Mouse (Mus musculus) heart, embryonic 15.5 days (tissue): ENCODE measurements at regions not wholly inside any gene's neighbourhood (a gene's known extent, or its start where the extent isn't known, plus 50 kb on each side); places are given as distances from the start of the nearest gene placed in this dataset.

Experiments used
- ATAC-seq: fragments of 200-750 bp; cut with Nextera tagmentation; replicated peaks from 2 replicates; pipeline ENCODE4 v1.8.0; 2017; ENCODE audit warnings: low read depth, moderate TSS enrichment; ENCODE audit not compliant: insufficient number of reproducible peaks, insufficient read depth, low FRiP score
- H3K27ac ChIP-seq: fragments of 300-500 bp; sonication (generic); 2 replicates; pipeline ENCODE4 v1.5.1; 2015; ENCODE audit warnings: mild to moderate bottlenecking, inconsistent platforms
- H3K27me3 ChIP-seq: fragments of 300-500 bp; sonication (generic); 2 replicates; pipeline ENCODE4 v1.6.1; 2015; ENCODE audit warnings: inconsistent platforms
- H3K36me3 ChIP-seq: fragments of 300-500 bp; sonication (generic); 2 replicates; pipeline ENCODE4 v1.6.1; 2015; ENCODE audit warnings: mild to moderate bottlenecking, inconsistent platforms
- H3K4me1 ChIP-seq: fragments of 300-500 bp; sonication (generic); replicated peaks from 2 replicates; pipeline ENCODE4 v1.6.1; 2015; ENCODE audit warnings: inconsistent platforms
- H3K4me2 ChIP-seq: fragments of 300-500 bp; sonication (generic); 2 replicates; pipeline ENCODE4 v1.6.1; 2015; ENCODE audit warnings: inconsistent platforms, mild to moderate bottlenecking, moderate library complexity
- H3K4me3 ChIP-seq: fragments of 300-500 bp; sonication (generic); 2 replicates; pipeline ENCODE4 v1.5.1; 2015; ENCODE audit warnings: mild to moderate bottlenecking, inconsistent platforms
- H3K9ac ChIP-seq: fragments of 300-500 bp; sonication (generic); 2 replicates; pipeline ENCODE4 v1.6.1; 2015; ENCODE audit warnings: mild to moderate bottlenecking, inconsistent platforms
- H3K9me3 ChIP-seq: fragments of 300-500 bp; sonication (generic); replicated peaks from 2 replicates; pipeline ENCODE4 v1.6.1; 2016; ENCODE audit warnings: inconsistent platforms
- WGBS: fragments of 180-500 bp; shearing (Covaris S2); methylation state at CpG from one replicate; pipeline ENCODE4 v1.1.7; 2015; ENCODE audit warnings: mixed read lengths; 5-methylcytosine and 5-hydroxymethylcytosine counted together

DNA sequence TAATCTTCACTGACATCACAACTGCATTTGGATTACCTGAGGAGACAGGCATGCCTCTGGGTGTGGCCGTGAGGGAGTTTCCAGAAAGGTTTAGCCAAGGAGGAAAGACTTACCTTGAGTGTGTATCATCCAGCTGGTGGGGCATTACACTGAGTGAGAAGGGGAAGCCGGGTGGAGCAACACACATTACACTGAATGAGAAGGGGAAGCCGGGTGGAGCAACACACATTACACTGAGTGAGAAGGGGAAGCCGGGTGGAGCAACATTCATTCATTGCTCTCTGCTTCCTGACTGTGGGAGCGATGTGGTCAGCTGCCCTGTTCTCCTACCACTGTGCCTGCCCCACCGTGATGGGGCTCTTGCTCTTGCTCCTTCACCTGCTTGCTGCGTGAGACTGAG, 182.3 kb downstream of the Sh3bp4 start:
- Histone ChIP-seq H3K36me3 (no peaks in the 10 kb centered on the region), H3K4me2 (no peak overlapping the region), H3K9ac (no peak overlapping the region), H3K9me3 (no peaks in the 10 kb centered on the region), H3K27me3 (no peaks in the 10 kb centered on the region), H3K4me3 (no peak overlapping the region), H3K4me1 (no peaks in the 10 kb centered on the region), H3K27ac (no peak overlapping the region)
- WGBS, result 81% methylated on average over 7 of the region's 7 CpGs
- no peak for ATAC-seq

GRCm38 (mm10) chr1:89257945-89258344, 187.7 kb downstream of the Sh3bp4 start:
- Histone ChIP-seq H3K27me3 (no peaks in the 10 kb centered on the region), H3K4me1 (no peaks in the 10 kb centered on the region), H3K4me2 (no peak overlapping the region), H3K9me3 (no peaks in the 10 kb centered on the region), H3K9ac (no peak overlapping the region), H3K27ac (no peak overlapping the region), H3K4me3 (no peak overlapping the region), H3K36me3 (no peaks in the 10 kb centered on the region)
- WGBS, result 62% methylated on average over 5 of the region's 5 CpGs
- ATAC-seq, result no peak; the same call in 1 of the 2 replicates

DNA sequence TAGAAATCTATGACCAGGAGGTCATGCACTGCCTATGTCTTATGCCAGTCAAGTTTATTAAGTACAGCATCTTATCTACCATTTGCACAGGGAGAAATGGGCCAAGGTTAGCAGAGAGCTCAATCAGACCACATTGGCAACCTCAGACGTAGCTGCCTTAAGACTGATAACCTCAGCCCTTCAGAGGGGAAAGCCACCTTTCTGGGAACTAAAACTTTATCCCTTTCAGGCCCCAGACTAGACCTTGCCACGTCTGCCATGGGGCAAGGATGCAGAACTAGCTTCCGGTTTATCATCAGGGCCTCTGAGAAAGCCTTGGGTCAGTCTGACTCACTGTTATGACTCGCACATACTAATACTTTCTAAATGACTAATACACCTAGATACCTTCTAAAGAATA, 188.8 kb upstream of the Agap1 start:
- H3K4me1 ChIP-seq, result no peaks in the 10 kb centered on the region
- H3K36me3 ChIP-seq, result no peaks in the 10 kb centered on the region
- H3K9ac ChIP-seq, result no peak overlapping the region
- ATAC-seq, result no peak
- H3K9me3 ChIP-seq, result no peaks in the 10 kb centered on the region
- H3K4me3 ChIP-seq, result no peak overlapping the region
- WGBS, result 66% methylated on average over 4 of the region's 4 CpGs
- H3K4me2 ChIP-seq, result no peak overlapping the region
- H3K27me3 ChIP-seq, result no peaks in the 10 kb centered on the region
- no peak overlapping the region for H3K27ac ChIP-seq

GRCm38 (mm10) chr1:89268806-89269205, 185.8 kb upstream of the Agap1 start:
- no peak overlapping the region for H3K27ac ChIP-seq
- H3K36me3 ChIP-seq, result no peaks in the 10 kb centered on the region
- H3K9ac ChIP-seq, result no peak overlapping the region

GRCm38 (mm10) chr1:89271743-89272142, 182.9 kb upstream of the Agap1 start:
- no peaks in the 10 kb centered on the region for H3K36me3 ChIP-seq
- H3K9ac ChIP-seq, result no peak overlapping the region
- ATAC-seq, result no peak
- 49% methylated on average over 8 of the region's 8 CpGs for WGBS
- H3K27ac ChIP-seq, result no peak overlapping the region
- no peaks in the 10 kb centered on the region; the same call in 1 of the 2 replicates for H3K27me3 ChIP-seq
- no peak overlapping the region for H3K4me3 ChIP-seq
- H3K4me1 ChIP-seq, result no peaks in the 10 kb centered on the region
- no peak overlapping the region for H3K4me2 ChIP-seq
- no peaks in the 10 kb centered on the region for H3K9me3 ChIP-seq

More at GRCm38 (mm10) chr1:89268806-89269205, 185.8 kb upstream of the Agap1 start:
- Histone ChIP-seq H3K9me3 (no peaks in the 10 kb centered on the region), H3K27me3 (no peaks in the 10 kb centered on the region; the same call in 1 of the 2 replicates), H3K4me2 (no peak overlapping the region), H3K4me3 (no peak overlapping the region), H3K4me1 (no peaks in the 10 kb centered on the region)
- no peak for ATAC-seq
- 50% methylated on average over 2 of the region's 2 CpGs for WGBS

DNA sequence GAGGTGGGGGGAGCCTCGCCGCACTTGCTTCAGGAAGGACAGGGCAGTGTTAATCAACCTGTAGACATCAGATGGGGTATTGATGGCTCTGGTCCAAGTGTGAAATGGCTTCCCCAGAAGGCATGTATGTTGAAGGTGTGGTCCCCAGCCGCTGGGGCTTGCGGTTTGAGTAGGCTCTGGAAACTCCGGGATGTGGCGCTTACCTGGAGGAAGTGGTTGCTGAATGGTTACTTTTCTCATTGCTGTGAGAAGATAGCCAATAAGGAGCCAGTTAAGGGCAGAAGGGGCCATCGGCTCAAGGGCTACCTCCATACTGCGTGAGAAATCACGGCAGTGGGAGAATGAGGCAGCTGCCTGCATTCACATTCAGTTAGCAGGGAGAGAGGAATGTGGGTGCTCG, 181.6 kb upstream of the Agap1 start:
- H3K4me3 ChIP-seq, result no peak overlapping the region
- no peak for ATAC-seq
- WGBS, result 83% methylated on average over 10 of the region's 10 CpGs

GRCm38 (mm10) chr1:89273786-89274362, 180.7 kb upstream of the Agap1 start:
- no peak overlapping the region for H3K4me2 ChIP-seq
- no peak overlapping the region for H3K27ac ChIP-seq
- H3K9ac ChIP-seq, result no peak overlapping the region
- no peak overlapping the region for H3K4me3 ChIP-seq
- no peaks in the 10 kb centered on the region for H3K36me3 ChIP-seq
- no peak for ATAC-seq
- H3K27me3 ChIP-seq, result no peaks in the 10 kb centered on the region; the same call in 1 of the 2 replicates
- no peaks in the 10 kb centered on the region for H3K9me3 ChIP-seq
- WGBS, result 88% methylated on average over 10 of the region's 10 CpGs
- H3K4me1 ChIP-seq, result no peaks in the 10 kb centered on the region

More for the DNA sequence above, 181.6 kb upstream of the Agap1 start:
- Histone ChIP-seq H3K36me3 (no peaks in the 10 kb centered on the region), H3K4me2 (no peak overlapping the region), H3K9me3 (no peaks in the 10 kb centered on the region), H3K27ac (no peak overlapping the region), H3K27me3 (no peaks in the 10 kb centered on the region; the same call in 1 of the 2 replicates), H3K9ac (no peak overlapping the region), H3K4me1 (no peaks in the 10 kb centered on the region)

GRCm38 (mm10) chr1:89279382-89279781, 175.2 kb upstream of the Agap1 start:
- Histone ChIP-seq H3K36me3 (no peaks in the 10 kb centered on the region), H3K27me3 (no peaks in the 10 kb centered on the region), H3K27ac (no peak overlapping the region), H3K9me3 (no peaks in the 10 kb centered on the region), H3K4me3 (no peak overlapping the region), H3K9ac (no peak overlapping the region), H3K4me1 (no peaks in the 10 kb centered on the region), H3K4me2 (no peak overlapping the region)
- no peak for ATAC-seq
- 62% methylated on average over 5 of the region's 5 CpGs for WGBS

DNA sequence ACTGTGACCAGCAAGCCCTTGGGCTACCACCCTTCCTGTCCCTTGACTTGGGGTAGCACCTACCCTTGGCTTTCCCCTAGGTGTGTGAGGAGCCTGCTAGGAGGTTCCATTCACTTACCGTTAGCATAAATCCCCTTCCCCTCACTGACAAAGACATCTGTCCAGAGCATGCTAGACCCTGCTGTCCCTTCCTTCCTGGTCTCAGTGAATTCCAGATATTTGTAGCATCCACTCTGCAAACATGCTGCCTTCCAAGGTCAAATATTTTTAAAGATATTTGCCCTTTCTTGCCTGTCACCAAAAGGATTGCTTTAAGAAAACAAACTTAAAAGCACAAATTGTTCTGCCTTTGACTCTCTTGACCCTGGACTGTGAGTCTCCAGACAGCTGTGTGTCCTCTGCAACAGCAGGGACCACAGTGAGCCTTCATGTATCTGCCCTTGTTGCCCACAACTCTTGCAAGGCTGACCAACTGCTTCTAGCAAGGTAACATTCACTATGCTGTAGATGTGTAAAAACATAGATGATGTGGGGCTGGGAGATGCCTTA, 173.4 kb upstream of the Agap1 start:
- Histone ChIP-seq H3K4me3 (no peak overlapping the region), H3K4me1 (no peaks in the 10 kb centered on the region), H3K9ac (no peak overlapping the region), H3K27me3 (no peaks in the 10 kb centered on the region), H3K36me3 (no peaks in the 10 kb centered on the region), H3K27ac (no peak overlapping the region), H3K4me2 (no peak overlapping the region), H3K9me3 (no peaks in the 10 kb centered on the region)
- 52% methylated on average over 1 of the region's 1 CpGs for WGBS
- no peak for ATAC-seq

- H3K4me2 ChIP-seq, result no peak overlapping the region
- no peak overlapping the region for H3K27ac ChIP-seq
- no peaks in the 10 kb centered on the region for H3K27me3 ChIP-seq
- WGBS, result 85% methylated on average over 4 of the region's 4 CpGs
- H3K9ac ChIP-seq, result no peak overlapping the region
- no peaks in the 10 kb centered on the region for H3K9me3 ChIP-seq
- H3K36me3 ChIP-seq, result no peaks in the 10 kb centered on the region
- H3K4me3 ChIP-seq, result no peak overlapping the region
- ATAC-seq, result no peak
- H3K4me1 ChIP-seq, result no peaks in the 10 kb centered on the region
These were observed 169.6 kb upstream of the Agap1 start for GRCm38 (mm10) chr1:89285041-89285440.

- WGBS, result 83% methylated on average over 10 of the region's 10 CpGs
- Histone ChIP-seq H3K9ac (no peak overlapping the region), H3K4me2 (no peak overlapping the region), H3K4me1 (no peaks in the 10 kb centered on the region), H3K27me3 (no peaks in the 10 kb centered on the region), H3K36me3 (no peaks in the 10 kb centered on the region), H3K4me3 (no peak overlapping the region), H3K9me3 (no peaks in the 10 kb centered on the region), H3K27ac (no peak overlapping the region)
- no peak for ATAC-seq
These were observed 167.3 kb upstream of the Agap1 start for GRCm38 (mm10) chr1:89287136-89287795.

GRCm38 (mm10) chr1:89288001-89288400, 166.6 kb upstream of the Agap1 start:
- no peaks in the 10 kb centered on the region for H3K9me3 ChIP-seq
- H3K4me2 ChIP-seq, result no peak overlapping the region
- no peak overlapping the region for H3K9ac ChIP-seq
- H3K36me3 ChIP-seq, result no peaks in the 10 kb centered on the region
- ATAC-seq, result no peak
- no peak overlapping the region for H3K4me3 ChIP-seq
- H3K4me1 ChIP-seq, result no peaks in the 10 kb centered on the region
- no peaks in the 10 kb centered on the region for H3K27me3 ChIP-seq
- H3K27ac ChIP-seq, result no peak overlapping the region
